Mouse (Mus musculus) kidney, embryonic 16.5 days (tissue): Measurements from ENCODE around the gene Diexf. TPM values are rescaled to one million over a fixed set of nuclear protein-coding genes. Genes with fewer than 3 reads are reported as not detected.
A peak's percentile ranks its signal among the peaks of the same experiment; 100 is the strongest.

Experiments used
- ATAC-seq: fragments of 200-750 bp; cut with Nextera tagmentation; 2 replicates; pipeline ENCODE4 v1.8.0; 2017; ENCODE audit warnings: moderate TSS enrichment; ENCODE audit not compliant: low FRiP score, low TSS enrichment
- H3K27ac ChIP-seq: fragments of 300-500 bp; sonication (generic); 2 replicates; pipeline ENCODE4 v1.5.1; 2014; ENCODE audit warnings: low read length
- H3K27me3 ChIP-seq: fragments of 300-500 bp; sonication (generic); 2 replicates; pipeline ENCODE4 v1.6.1; 2014; ENCODE audit warnings: low read length, control low read depth, mixed read lengths; ENCODE audit not compliant: insufficient read depth
- H3K36me3 ChIP-seq: fragments of 300-500 bp; sonication (generic); 2 replicates; pipeline ENCODE4 v1.6.1; 2014; ENCODE audit warnings: low read length, control low read depth, mixed read lengths; ENCODE audit not compliant: insufficient read depth
- H3K4me1 ChIP-seq: fragments of 300-500 bp; sonication (generic); 2 replicates; pipeline ENCODE4 v1.6.1; 2014; ENCODE audit warnings: low read length, control low read depth, mixed read lengths; ENCODE audit not compliant: insufficient read depth
- H3K4me2 ChIP-seq: fragments of 300-500 bp; sonication (generic); replicated peaks from 2 replicates; pipeline ENCODE4 v1.6.1; 2014; ENCODE audit warnings: low read depth, low read length
- H3K4me3 ChIP-seq: fragments of 300-500 bp; sonication (generic); 2 replicates; pipeline ENCODE4 v1.5.1; 2014; ENCODE audit warnings: mild to moderate bottlenecking, low read length
- H3K9ac ChIP-seq: fragments of 300-500 bp; sonication (generic); replicated peaks from 2 replicates; pipeline ENCODE4 v1.6.1; 2014; ENCODE audit warnings: low read length
- H3K9me3 ChIP-seq: fragments of 300-500 bp; sonication (generic); 2 replicates; pipeline ENCODE4 v1.6.1; 2016; ENCODE audit warnings: low read length, control low read depth
- WGBS: fragments of 180-500 bp; shearing (Covaris S2); extraction: QIAGEN DNeasy Blood & Tissue Kit; methylation state at CpG from one replicate; pipeline ENCODE4 v1.1.7; 2014; 5-methylcytosine and 5-hydroxymethylcytosine counted together
- polyA plus RNA-seq: library from polyadenylated mRNA; unstranded; fragments of >200 nt; fragmentation: Nextera tagmentation; extraction: Ambion mirVana; gene quantifications from 2 replicates; pipeline ENCODE4 v1.2.1, GENCODE M21; 2015

Diexf gene
- polyA plus RNA-seq, 1 experiment from 2014 or later = 10.3 TPM

DNA sequence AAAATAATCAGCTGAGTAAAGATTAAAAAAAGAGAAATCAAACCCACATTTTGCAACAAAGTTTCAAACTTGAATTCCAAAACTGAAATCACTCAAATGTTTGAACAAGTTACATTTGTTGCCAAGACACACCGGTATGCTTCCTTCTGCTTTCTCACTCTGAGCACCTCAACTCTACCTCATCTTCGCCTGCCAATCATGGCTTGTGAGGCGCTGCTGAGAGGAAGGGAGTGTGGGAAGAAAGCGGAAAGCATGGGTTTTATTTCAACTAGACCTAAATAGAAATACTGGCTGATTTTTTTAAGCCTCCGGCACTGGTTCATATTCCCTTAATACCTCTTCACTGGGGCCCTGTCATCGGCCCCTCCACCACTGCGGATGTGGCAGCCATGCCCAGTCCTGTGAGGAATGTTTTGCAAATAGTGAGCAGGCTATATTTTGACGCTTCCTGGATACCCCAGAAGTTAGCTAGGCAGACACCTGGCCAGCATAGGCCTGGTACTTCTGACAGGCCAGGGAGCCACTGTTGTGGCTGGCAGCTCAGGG is 12.5 kb upstream of the Diexf start:
- ATAC-seq = no peak
- Histone ChIP-seq H3K27me3 (no peaks in the 10 kb centered on the region), H3K27ac (no peak overlapping the region), H3K4me1 (peaks cover 7% of the 10 kb centered on the region; the same call in 1 of the 2 replicates), H3K4me2 (no peak overlapping the region), H3K9ac (no peak overlapping the region), H3K36me3 (no peaks in the 10 kb centered on the region), H3K9me3 (no peaks in the 10 kb centered on the region), H3K4me3 (no peak overlapping the region)
- 80% methylated on average over 8 of the region's 8 CpGs for WGBS

DNA sequence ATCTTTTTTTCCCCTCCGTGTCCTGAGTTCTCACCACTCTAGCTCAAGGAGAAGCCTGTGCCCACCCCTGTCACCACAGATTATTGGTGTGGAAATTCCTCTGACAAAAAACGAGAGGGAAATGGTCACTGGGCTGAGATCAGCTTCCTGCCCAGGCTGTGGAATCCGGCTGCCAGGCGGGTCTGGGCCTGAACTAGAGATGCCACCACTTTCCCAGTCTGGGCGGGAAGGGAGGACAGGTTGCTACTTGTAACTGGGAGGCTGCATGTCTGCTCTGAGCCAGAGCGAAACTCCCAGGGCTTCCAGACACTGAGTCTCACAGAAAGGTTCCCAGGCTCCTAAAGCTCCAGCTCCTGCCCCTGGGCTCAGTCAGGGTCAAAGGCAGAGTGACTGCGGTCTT is 11.0 kb upstream of the Diexf start:
- H3K9me3 ChIP-seq = no peaks in the 10 kb centered on the region
- 66% methylated on average over 7 of the region's 7 CpGs for WGBS
- H3K27me3 ChIP-seq = no peaks in the 10 kb centered on the region
- no peak for ATAC-seq
- H3K4me3 ChIP-seq = no peak overlapping the region
- no peak overlapping the region for H3K27ac ChIP-seq
- peaks cover 7% of the 10 kb centered on the region; the same call in 1 of the 2 replicates for H3K4me1 ChIP-seq
- H3K36me3 ChIP-seq = no peaks in the 10 kb centered on the region
- no peak overlapping the region for H3K9ac ChIP-seq
- H3K4me2 ChIP-seq = no peak overlapping the region

GRCm38 (mm10) chr1:193138669-193139068 is 8.6 kb upstream of the Diexf start:
- ATAC-seq = peak; percentile 35; the same call in 1 of the 2 replicates
- 24% methylated on average over 3 of the region's 3 CpGs for WGBS

DNA sequence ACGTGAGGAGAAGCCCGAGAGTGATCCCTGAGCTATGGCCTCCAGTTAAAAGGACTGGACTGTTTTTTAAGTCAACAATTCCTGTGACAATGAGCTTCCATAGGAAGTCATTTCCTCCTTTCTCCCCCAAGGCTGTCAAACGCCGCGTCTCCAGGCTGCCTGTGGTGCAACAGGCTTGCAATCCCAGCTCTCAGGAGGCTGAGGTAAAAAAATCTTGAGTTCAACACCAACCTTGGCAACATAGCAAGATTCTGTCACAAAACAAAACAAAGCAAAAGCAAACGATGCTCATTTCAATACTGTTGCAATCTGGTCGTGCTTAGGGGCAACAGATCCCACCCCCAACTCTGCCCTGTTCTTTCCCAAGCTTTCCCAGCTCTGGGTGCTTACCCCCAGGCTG is 8.0 kb upstream of the Diexf start:
- Histone ChIP-seq H3K4me3 (no peak overlapping the region), H3K27ac (no peak overlapping the region), H3K9ac (no peak overlapping the region), H3K27me3 (no peaks in the 10 kb centered on the region), H3K4me2 (no peak overlapping the region), H3K4me1 (peaks cover 7% of the 10 kb centered on the region; the same call in 1 of the 2 replicates), H3K36me3 (no peaks in the 10 kb centered on the region), H3K9me3 (no peaks in the 10 kb centered on the region)
- WGBS = 12% methylated on average over 7 of the region's 7 CpGs
- ATAC-seq = no peak

More at GRCm38 (mm10) chr1:193138669-193139068, 8.6 kb upstream of the Diexf start:
- no peaks in the 10 kb centered on the region for H3K36me3 ChIP-seq
- H3K9ac ChIP-seq = no peak overlapping the region
- no peak overlapping the region for H3K4me2 ChIP-seq
- no peak overlapping the region for H3K27ac ChIP-seq
- no peak overlapping the region for H3K4me3 ChIP-seq
- H3K4me1 ChIP-seq = peaks cover 7% of the 10 kb centered on the region; the same call in 1 of the 2 replicates
- H3K9me3 ChIP-seq = no peaks in the 10 kb centered on the region
- no peaks in the 10 kb centered on the region for H3K27me3 ChIP-seq

- H3K9ac ChIP-seq = no peak overlapping the region
- no peak overlapping the region for H3K4me3 ChIP-seq
- H3K9me3 ChIP-seq = no peaks in the 10 kb centered on the region
- H3K4me2 ChIP-seq = no peak overlapping the region
- no peaks in the 10 kb centered on the region for H3K36me3 ChIP-seq
- H3K27ac ChIP-seq = no peak overlapping the region
- H3K27me3 ChIP-seq = no peaks in the 10 kb centered on the region
- peaks cover 12% of the 10 kb centered on the region for H3K4me1 ChIP-seq
- WGBS = 87% methylated on average over 1 of the region's 1 CpGs
- no peak for ATAC-seq
These were observed 3.7 kb upstream of the Diexf start for GRCm38 (mm10) chr1:193133726-193134125.

DNA sequence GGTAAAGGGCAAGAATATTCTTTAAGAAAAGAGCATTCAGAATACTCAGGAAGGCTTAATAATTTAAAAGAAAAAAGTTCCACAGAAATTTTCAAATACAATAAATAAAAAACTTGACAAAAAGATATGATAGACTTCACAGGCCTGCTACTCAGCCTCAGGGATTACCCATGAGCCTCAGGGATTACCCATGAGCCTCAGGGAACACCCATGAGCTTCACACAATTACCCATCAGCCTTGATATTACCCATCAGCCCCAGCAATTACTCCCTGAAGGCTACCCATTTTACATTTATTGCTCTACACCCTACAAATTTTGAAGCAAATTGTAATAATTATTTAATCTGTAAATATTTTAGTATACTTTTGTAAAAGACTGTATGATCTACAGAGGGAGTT is 2.3 kb upstream of the Diexf start:
- no peaks in the 10 kb centered on the region for H3K27me3 ChIP-seq
- H3K36me3 ChIP-seq = peaks cover 6% of the 10 kb centered on the region
- H3K4me1 ChIP-seq = peaks cover 6% of the 10 kb centered on the region
- H3K4me2 ChIP-seq = no peak overlapping the region
- no peak overlapping the region for H3K9ac ChIP-seq
- no peak for ATAC-seq
- no peaks in the 10 kb centered on the region for H3K9me3 ChIP-seq
- no peak overlapping the region for H3K4me3 ChIP-seq
- no peak overlapping the region for H3K27ac ChIP-seq

- 34% methylated on average over 6 of the region's 6 CpGs for WGBS
- Histone ChIP-seq H3K27ac (no peak overlapping the region), H3K4me1 (peaks cover 6% of the 10 kb centered on the region)
These were observed 1.4 kb upstream of the Diexf start for GRCm38 (mm10) chr1:193131311-193131948.

DNA sequence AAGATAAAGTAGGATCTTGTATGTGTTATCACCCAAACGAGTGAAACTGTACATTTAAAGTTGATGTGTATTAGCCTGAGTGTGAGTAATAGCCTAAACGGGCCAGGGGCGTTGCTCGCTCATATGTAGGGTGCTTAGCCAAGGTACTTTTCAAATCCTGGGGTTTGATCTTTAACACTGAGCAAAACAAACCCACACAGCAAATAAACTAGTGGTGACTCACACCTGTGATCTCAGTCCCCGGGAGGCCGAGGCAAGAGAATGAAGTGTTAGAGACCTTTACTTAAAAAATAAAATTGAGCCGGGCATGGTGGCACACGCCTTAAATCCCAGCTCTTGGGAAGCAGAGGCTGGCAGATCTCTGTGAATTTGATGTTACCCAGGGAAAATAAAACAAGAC is 767 bp upstream of the Diexf start:
- WGBS = 66% methylated on average over 8 of the region's 8 CpGs
- Histone ChIP-seq H3K27ac (no peak overlapping the region), H3K9me3 (no peaks in the 10 kb centered on the region), H3K27me3 (no peaks in the 10 kb centered on the region), H3K36me3 (peaks cover 17% of the 10 kb centered on the region), H3K4me2 (peak overlapping the region; percentile 61), H3K4me3 (peak overlapping the region; percentile 100; the same call in 1 of the 2 replicates), H3K9ac (0 out of 2 replicates have a peak overlapping the region, but pooled peaks have one; percentile 68), H3K4me1 (peaks cover 6% of the 10 kb centered on the region)
- ATAC-seq = no peak

More at GRCm38 (mm10) chr1:193131311-193131948, 1.4 kb upstream of the Diexf start:
- H3K4me3 ChIP-seq = no peak overlapping the region
- no peak for ATAC-seq
- peaks cover 16% of the 10 kb centered on the region for H3K36me3 ChIP-seq
- H3K9me3 ChIP-seq = no peaks in the 10 kb centered on the region
- no peak overlapping the region for H3K9ac ChIP-seq
- no peak overlapping the region for H3K4me2 ChIP-seq
- H3K27me3 ChIP-seq = no peaks in the 10 kb centered on the region

- H3K4me1 ChIP-seq = peaks cover 6% of the 10 kb centered on the region
- H3K4me3 ChIP-seq = peak overlapping the region; percentile 100
- ATAC-seq = peak; percentile 21
- no peak overlapping the region for H3K27ac ChIP-seq
- peak overlapping the region; percentile 61 for H3K4me2 ChIP-seq
- no peaks in the 10 kb centered on the region for H3K9me3 ChIP-seq
- H3K36me3 ChIP-seq = peaks cover 17% of the 10 kb centered on the region
- no peaks in the 10 kb centered on the region for H3K27me3 ChIP-seq
- H3K9ac ChIP-seq = peak overlapping the region; percentile 68
- WGBS = 24% methylated on average over 11 of the region's 11 CpGs
These were observed 369 bp upstream of the Diexf start for GRCm38 (mm10) chr1:193130456-193130825.

DNA sequence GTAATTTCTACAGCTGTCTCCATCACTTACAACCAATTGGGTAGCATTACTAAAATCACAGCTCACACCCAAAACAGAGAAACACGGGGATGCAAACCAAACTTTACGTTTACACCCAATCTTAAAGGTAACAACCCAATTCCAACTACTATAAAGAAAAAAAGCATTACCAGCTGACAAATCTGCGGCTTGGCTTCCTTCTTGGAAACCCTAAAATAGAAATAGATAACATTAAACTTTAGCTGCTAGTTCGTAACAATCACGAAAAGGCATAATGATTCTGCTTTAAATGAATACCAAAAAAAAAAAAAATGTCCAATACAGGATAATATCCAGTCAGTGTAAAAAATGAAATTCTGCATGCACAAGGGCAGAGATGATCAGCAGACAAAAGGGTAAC is 751 bp downstream of the Diexf start:
- H3K9ac ChIP-seq = peak overlapping the region; percentile 92
- no peaks in the 10 kb centered on the region for H3K27me3 ChIP-seq
- peaks cover 6% of the 10 kb centered on the region for H3K4me1 ChIP-seq
- no peaks in the 10 kb centered on the region for H3K9me3 ChIP-seq
- WGBS = 26% methylated on average over 5 of the region's 5 CpGs
- H3K36me3 ChIP-seq = peaks cover 17% of the 10 kb centered on the region
- H3K27ac ChIP-seq = no peak overlapping the region
- H3K4me3 ChIP-seq = peak overlapping the region; percentile 100
- H3K4me2 ChIP-seq = peak overlapping the region; percentile 69
- ATAC-seq = no peak
